Mouse (Mus musculus) CH12.LX (cell line): ENCODE measurements around the gene Pck2.

ENCODE experiments used
- CHD1 ChIP-seq: IDR thresholded peaks from 2 replicates; pipeline ENCODE4 v1.6.1; 2012; ENCODE audit warnings: low read depth, low read length, improper control_type of control experiment, inconsistent platforms
- CTCF ChIP-seq, 2 experiments: IDR thresholded peaks in 1 of 2; conservative IDR thresholded peaks in 1 of 2; 2 replicates each; pipeline ENCODE4 v1.5.1; 2011 to 2012; ENCODE audit warnings: low read depth in 2 of 2, low read length in 2 of 2, improper control_type of control experiment in 1 of 2, inconsistent platforms in 1 of 2, mild to moderate bottlenecking in 1 of 2, moderate library complexity in 1 of 2
- MAX ChIP-seq: IDR thresholded peaks from 2 replicates; pipeline ENCODE4 v1.6.1; 2011; ENCODE audit warnings: low read length, improper control_type of control experiment
- NELFE ChIP-seq: IDR thresholded peaks from 2 replicates; pipeline ENCODE4 v1.6.1; 2011; ENCODE audit warnings: low read depth, low read length, improper control_type of control experiment
- POLR2A ChIP-seq: IDR thresholded peaks from 2 replicates; pipeline ENCODE4 v1.6.1; 2011; ENCODE audit warnings: low read depth, mild to moderate bottlenecking, improper control_type of control experiment, low read length
- SIN3A ChIP-seq: IDR thresholded peaks from 2 replicates; pipeline ENCODE4 v1.6.1; 2012; ENCODE audit warnings: low read length, improper control_type of control experiment, inconsistent platforms
- SMC3 ChIP-seq: IDR thresholded peaks from 2 replicates; pipeline ENCODE4 v1.6.1; 2011; ENCODE audit warnings: low read depth, low read length, improper control_type of control experiment
- ZC3H11A ChIP-seq: IDR thresholded peaks from 2 replicates; pipeline ENCODE4 v1.6.1; 2012; ENCODE audit warnings: low read depth, mild to moderate bottlenecking, inconsistent platforms, low read length, improper control_type of control experiment
- ZNF384 ChIP-seq: IDR thresholded peaks from 2 replicates; pipeline ENCODE4 v1.6.1; 2012; ENCODE audit warnings: low read depth, low read length, improper control_type of control experiment, inconsistent platforms

DNA sequence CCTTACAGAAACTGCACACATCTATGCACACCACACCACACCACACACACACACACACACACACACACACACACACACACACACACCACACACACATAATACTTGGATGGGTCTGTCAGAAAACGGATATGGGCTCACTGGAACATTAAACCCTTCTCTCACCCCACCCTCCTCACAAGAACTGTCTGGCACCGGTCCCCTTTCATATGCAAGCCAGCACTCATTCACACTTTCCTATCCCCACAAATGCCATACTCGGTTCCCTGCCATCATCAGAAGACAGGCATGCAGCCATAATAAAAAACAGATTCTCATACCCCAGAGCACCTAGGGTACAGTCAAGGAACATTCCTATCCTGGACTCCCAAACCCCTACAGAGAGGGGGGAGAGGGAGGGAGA, 48.0 kb upstream of the Pck2 start:
- no peak for TF ChIP-seq NELFE
- no peak for TF ChIP-seq POLR2A
- no peak for TF ChIP-seq CTCF (conservative IDR thresholded peaks at IDR 0.05 in 1 of 2, IDR thresholded peaks at IDR 0.05 in 1 of 2; ENCODE audit: low read depth in 2 of 2, low read length in 2 of 2)
- no peak for TF ChIP-seq CHD1
- no peak for TF ChIP-seq MAX
- no peak for TF ChIP-seq ZNF384
- no peak for TF ChIP-seq SIN3A
- TF ChIP-seq ZC3H11A, result no peak
- TF ChIP-seq SMC3, result no peak
